Mouse (Mus musculus) ovary, postnatal 10 days (tissue): ENCODE results near the gene Gldc.
"Not testable (repeated sequence)": the region's sequence is repeated elsewhere in the genome, so short reads cannot be mapped to it uniquely, and the experiment has no call there.

ENCODE experiments used
- DNase-seq: peaks from one replicate; pipeline ENCODE4 v3.0.0; 2022; ENCODE audit warnings: low spot score

Gene Gldc

DNA sequence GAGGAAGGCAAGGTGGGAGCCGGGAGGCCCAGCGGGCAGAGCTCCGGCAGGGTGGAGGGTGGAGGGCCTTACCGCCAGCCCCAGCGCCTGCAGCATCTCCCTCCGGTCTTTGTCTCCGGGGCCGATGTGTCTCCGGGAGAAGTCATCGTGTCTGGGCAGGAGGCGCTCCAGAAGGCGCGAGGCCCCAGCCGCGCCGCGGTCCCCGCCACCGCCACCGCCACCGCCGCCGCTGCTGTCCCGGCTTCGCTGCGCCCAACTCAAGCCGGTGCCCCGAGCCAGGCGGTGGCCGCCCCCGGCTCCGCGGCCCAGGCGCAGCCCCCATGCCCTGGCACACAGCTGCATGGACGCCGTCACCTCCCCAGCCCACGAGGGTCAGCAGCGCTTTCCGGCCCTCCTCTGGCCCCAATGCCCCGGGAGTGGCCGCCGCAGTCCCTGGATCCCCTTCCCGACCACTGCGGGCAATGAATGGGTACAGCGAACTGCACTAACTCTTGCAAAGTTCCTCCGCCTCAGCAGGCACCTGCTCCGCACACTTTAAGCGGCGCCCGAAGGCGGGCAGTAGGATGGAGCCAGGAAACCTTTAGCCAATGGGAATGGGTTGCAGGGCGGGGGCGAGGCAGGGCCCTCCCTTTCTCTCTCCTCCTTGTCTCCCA, at the start of gene Gldc:
Gldc (minus strand) TSS at position 511 of the 653 bp plus-strand sequence.
- peak; percentile 27 for DNase-seq

DNA sequence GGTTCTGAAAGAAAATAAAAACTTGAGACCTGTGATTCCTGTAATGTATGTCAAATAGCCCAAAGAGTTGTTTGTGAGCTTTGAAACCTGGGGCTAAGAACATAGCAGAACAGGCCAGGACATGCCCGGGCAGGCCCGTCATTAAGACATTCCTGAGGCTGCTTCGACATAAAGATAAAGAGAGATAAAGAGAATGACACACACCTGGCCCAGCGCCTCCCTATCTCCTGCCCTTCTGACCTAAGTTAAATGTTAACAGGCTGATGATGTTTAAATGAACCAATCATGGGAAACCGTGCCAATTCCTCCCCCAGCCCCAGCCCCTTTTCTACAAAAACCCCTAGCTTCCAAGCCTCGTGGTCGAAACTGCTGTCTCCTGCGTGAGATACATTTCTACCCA, 47.4 kb upstream of the Gldc start:
- not testable (repeated sequence) for DNase-seq

DNA sequence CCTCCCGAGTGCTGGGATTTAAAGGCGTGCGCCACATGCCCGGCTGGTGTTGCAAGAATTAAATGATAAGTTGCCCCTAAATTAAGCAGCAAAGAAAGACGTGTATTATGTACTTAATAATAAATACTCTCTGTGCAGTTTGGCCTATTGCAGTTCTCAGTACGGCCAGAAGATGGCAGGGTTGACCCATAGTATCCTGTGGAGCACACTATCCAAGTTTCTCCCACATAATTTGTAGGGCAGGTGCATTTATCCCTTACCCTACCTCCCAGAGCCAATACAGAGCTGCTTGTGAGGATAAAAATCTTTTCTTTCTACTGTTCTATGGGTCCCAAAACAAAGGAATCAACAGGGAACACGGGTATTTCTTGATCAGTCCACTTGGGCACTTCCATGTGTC, 42.1 kb upstream of the Gldc start:
- DNase-seq = peak; percentile 23

DNA sequence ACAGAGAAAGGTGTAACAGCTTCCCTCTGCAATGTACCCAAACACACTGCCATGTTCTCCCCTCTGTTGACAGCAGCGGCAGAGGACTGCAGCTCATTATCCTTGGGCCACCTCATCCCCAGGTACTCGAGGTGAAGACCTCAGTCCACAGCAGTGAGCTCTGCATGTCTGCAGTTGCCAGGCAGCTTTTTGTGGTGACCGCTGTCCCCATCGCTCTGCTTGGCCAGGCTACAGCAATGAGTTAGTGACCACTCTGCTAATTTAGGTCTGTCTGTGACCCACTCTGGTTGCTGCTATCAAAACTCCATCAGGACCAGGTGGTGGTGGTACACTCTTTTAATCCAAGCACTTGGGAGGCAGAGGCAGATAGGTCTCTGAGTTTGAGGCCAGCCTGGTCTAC, 41.0 kb upstream of the Gldc start:
- DNase-seq = no peak

DNA sequence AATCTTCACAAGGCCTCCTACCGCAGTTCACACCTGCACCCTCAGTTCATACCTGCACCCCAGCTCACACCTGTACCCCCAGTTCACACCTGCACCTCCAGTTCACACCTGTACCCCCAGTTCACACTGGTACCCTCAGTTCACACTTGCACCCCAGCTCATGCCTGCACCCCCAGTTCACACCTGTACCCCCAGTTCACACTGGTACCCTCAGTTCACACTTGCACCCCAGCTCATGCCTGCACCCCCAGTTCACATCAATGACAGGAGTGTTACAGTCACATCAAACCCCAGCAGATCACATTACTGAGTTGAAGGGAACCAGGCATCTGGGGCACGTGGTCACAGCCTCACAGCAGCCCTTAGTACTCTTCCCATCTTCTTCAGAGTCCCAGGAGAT, 40.5 kb upstream of the Gldc start:
- DNase-seq = not testable (repeated sequence)

DNA sequence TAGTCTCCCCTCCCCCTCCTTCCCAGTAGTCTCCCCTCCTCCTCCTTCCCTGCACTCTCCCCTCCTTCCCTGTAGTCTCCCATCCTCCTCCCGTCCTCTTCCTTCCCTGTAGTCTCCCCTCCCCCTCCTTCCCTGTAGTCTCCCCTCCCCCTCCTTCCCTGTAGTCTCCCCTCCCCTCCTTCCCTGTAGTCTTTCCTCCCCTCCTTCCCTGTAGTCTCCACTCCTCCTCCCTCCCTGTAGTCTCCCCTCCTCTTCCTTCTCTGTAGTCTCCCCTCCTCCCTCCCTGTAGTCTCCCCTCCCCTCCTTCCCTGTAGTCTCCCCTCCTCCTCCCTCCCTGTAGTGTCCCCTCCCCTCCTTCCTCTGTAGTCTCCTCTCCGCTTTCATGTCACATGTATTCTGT, 38.8 kb upstream of the Gldc start:
- DNase-seq = no peak

DNA sequence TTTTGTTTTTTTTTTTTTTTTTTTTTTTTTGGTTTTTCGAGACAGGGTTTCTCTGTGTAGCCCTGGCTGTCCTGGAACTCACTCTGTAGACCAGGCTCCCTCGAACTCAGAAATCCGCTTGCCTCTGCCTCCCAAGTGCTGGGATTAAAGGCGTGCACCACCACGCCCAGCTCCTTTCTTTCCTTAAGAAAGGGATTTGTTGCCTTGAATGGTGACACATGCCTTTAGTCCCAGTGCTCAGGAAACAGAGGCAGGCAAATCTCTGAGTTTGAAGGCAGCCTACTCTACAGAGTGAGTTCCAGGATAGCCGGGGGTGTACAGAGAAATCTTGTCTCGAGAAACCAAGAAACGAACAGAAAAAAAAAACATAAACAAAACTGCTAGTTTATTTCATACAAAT, 33.8 kb upstream of the Gldc start:
- DNase-seq = not testable (repeated sequence)

DNA sequence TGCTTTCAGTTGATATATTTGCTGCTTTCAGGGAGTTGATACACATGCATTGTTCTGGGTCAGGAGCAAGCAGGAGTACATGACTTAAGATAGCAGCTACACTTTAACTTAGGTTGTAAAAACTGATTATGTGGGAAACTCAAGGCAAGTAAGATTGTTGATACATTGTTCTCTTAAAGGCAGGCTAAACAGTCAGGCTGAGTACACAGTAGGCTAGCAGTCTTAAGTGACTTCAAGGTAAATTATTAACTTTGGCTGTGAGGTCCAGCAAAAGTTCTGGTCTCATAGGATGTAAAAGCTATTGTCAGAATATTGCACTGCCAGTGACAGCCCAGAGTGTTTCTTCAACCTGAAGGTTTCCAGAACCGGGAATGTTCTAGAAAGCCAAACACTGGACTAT, 31.8 kb upstream of the Gldc start:
- DNase-seq = no peak

DNA sequence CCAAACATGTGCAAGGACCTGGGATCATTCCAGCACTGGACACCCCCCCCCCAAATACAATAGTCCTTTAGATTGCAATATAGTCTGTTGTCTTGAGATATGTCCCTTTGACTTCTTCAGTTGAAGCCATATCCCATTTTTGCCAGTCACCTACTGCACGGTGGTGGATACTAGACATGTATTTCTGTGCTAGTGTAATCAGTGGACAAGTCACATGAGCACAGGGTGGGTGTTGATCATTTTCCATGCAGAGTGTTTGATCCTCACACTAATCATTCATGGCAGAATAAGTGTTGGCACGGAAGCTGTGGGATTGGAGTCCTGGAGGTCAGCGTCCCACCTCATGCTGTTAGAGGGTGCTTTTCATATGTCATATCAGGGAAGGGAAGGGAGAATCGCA, 30.6 kb upstream of the Gldc start:
- DNase-seq = no peak

DNA sequence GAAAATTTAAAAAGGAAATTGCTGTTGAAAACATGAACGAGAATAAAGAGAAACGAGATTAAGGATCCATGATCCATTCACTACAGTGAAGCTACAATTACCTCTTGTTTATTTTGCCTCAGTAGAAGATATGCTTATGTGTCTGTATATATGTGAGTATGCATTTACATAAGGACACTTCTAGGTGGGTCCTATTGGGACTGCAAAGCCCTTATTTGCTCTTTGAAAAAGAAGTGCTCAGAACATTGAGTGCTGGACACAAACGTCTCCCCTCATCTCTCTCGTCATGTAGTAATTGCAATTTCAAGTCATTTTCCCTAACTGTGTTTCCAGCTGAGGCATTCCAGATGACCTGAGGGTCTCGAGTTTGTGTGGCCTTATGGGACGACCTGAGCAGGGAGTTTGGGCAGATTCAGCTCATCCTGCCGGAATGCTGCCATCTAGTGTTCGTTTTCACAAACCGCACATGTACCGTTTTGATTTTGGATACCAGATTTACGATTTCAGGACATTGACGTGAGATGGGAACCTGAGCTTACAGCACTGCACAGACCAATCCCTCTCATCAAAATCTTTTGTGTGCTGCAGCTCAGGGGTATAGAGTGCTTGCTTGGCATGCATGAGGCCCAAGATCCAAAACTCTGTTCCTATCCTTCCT, 30.1 kb upstream of the Gldc start:
- peak; percentile 2 for DNase-seq

DNA sequence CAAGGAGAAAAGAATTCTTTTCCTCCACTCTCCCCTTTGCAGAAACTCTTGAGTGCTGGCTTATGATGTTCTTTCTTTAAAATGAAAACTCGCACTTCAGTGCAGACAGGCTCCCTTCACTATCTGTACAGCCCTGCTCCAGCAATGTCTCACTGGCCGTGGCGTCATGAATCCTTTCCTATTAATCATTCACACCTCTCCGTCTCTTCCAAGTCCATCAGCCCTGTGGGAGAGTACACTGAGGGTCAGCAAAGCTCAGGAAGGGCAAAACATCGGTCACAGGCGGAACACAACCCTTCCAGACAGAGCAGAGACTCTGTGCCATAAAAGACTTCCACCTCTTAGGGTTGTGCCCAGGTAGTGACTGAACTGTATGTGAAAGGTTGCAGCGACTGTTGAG, 26.9 kb upstream of the Gldc start:
- no peak for DNase-seq

DNA sequence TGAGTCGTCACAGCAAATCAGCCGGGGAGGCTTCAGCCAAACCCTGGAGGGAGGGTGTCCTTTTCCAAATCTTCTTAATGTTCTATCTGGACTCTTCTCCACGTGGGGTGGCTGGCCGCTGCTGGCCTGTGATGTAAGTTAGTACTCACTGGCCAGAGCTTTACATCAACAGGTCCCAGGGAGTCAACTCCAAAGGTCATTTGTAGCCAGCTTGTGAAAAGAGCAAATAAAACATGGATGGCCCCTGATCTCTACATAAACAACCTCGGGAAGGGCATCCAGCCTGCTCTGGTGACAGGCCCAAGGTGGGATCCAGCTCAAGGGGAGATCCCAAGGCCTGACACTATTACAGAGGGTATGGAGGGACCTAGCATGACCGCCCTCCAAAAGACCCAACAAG, 19.8 kb upstream of the Gldc start:
- DNase-seq = no peak

DNA sequence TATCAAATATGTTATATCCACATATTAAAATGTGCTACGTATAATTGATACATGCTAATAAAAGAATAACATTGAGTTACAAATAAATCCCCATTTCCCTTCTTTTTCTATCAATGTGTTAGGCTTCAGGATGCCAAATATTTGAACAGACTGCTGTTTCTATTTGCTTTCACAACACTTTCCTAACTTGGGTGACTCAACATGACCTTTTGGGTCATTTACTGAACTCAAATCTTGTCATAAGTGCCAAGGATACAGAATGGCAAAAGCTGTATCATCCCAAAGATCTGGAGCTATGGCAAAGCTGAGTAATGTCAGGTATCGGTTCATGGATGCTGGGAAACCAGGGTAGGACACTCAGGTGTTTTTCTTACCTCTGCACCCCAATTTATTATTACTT, 12.0 kb upstream of the Gldc start:
- DNase-seq = no peak

DNA sequence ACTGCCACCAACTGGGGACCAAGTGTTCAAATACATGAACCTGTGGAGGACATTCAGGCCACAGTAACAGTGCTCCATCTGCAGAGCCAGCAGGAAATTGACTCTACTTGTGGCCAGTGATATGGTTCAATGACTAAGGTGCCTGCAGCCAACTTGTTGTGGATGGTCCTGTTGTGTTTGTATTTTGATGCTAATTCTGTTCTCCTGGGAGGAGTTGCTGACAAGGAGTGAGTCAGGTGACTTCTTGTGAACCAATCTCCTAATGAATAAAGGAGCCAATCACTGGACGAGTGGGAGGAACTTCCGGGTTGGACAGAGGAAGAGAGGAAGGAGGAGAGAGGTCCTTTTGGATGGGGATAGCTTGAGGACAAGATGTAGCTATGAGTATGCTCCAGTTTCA, 10.3 kb upstream of the Gldc start:
- no peak for DNase-seq

DNA sequence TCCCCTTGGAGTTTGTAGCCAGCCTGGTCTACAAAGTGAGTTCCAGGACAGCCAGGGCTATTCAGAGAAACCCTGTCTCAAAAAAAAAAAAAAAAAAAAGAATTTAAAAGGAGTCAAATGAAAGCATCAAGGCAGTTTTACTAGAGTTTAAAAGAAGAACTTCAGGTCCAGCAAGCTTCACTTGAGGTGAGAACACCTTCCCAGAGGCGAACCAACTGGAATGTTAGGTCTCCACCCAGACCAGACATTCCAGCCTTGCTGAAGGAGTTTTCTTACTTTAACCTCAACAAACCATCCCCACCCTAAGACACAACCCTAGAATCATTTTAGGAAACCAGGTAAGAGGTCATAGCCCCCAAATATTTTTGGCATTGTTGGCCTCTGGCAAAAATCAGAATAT, 4.8 kb upstream of the Gldc start:
- DNase-seq = no peak

DNA sequence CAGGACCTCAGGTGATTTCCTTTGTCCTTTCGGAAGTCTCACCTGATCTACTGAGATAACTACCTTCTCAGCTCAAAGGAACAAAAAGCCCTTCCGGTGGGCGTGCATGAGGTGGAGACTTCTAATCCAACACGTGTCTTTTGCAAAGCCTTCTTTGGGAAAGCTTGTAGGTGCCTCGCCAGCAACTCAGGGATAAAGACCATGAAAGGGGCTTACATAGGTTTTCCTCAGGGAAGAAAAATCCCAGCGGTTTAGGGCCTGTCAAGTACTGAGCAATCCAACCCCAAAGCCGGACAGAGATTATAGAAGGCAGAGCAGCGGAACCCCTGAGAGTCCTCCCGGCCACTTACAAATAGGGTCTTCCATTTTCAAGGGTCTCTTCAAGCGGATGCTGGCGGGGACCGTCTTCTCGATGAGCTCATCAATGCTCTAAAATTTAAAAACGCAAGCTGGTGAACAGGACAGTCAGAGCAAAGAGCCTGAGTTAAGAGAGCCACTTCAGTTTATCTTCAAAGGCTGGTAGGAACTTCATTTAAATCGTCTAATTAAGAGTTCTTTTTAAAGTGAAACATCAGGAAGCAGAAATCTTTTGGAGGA, 1.1 kb downstream of the Gldc start:
- no peak for DNase-seq

DNA sequence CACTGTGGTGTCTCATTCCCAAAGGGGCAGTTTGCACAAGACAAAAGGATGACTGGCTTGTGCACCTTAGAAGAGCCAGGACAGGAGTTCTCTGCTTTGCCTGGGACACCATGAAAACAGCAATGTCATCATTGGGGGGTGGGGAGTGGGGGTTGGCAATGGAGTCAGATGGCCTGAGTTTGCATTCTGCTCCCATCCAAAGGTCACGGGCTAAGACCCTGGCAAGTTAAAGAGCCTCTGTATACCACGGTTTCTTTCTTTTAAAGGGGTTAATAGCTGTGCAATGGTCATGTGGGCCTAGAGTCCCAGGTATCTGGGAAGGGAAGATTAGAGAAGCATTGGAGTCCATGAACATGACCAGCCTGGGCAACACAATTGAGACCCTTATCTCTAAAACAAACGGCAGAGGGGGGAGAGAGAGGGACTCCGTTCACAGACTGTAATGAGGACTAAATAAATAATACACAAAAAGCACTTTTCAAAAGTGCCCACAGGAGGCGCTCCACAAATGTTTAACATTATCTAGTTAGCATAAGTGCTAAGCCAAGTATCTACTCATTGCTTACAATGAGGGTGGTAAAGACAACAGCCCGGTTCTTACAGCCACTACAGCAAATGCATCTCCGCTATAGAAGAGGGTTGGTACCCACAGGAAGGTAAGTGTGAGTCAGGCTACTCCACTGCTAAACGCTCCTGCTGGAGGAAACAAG, 3.7 kb downstream of the Gldc start:
- DNase-seq = no peak

DNA sequence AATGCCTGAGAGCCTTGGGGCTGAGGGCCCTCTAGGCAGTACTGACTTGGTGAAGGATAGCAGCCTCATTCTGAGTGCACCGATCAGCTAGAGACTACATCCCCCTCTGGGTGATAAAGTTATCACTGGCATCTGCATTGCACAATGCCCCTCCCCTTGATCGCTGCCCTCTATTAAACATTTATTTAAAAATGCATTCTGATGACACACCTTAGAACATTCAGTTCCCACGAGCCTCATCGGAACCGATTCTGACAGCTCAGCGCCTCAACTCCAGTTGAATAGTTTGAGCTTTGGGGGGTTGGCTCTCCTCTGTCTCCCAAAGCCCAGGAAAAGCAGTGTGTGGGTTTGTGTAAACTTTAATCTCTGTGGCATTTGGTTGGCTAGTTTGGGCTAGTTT, 4.9 kb downstream of the Gldc start:
- DNase-seq = no peak

DNA sequence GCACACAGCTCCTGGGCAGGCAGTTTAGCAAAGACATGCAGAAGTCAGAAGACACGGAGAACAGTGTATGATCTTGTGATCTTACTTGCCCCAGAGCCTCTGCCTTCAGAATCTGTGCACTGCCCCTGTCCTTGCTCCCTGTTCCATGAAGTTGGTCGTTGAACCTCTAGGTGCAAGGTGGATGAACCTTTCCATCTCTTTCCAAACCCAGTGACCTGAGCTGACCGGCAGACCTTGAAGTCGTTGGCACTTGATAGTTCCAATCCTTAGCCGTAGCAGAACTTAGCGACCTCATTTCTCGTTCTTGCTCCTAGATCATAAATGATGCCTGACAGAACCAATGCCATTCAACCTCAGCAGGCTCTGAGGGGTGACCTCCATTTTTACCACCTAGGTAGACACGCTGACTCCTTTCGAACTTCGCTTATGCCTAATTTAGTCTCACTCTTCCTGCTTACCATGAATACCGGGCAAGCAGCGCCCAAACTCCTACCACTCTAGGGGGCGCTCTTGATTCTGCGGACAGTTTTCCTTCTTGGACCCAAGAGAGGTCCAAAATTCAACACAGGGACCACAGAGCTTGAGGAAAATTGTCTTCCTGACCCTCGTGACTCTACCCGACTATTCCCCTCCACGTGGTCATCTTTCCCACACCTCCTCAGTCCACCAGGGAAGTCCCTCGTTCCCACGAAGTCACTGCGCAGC, 8.3 kb downstream of the Gldc start:
- no peak for DNase-seq

DNA sequence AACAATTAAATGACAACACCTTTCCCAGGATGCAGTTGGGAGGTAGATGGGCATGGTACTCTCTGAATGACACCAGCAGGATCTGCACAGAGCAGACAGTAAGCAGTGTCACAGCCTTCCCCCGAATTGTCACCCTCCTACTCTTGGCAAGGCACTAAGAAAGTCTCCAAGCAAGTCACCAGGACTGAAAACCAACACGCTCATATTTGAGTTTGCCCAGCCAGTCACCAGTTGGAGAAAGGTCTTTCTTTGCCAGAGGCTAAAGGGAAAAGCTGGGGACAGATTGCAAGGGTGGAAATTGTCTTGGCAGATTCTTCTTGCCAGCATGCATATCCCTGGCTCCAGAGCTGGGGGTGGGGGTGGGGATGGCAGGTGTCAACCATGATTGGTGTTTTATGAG, 11.0 kb downstream of the Gldc start:
- DNase-seq = no peak

DNA sequence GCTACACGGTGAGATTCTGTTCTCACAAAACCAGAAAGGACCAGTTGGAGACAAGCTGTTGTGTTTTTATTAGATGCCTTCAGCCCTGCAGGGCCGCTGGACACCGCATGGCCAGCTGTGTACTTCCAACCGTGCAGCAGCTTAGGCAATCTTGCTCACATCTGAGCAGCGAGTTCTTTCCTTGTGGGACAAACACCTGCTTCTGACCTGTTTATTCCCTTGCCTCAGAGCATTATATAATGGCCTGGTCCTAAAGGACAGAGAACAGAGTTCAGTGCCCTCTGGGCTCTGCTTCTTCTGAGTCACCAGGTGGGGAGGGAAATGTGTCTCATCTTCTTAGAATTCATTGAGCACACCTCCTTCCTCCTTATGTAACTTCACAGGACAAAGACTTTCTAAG, 12.4 kb downstream of the Gldc start:
- DNase-seq = no peak

DNA sequence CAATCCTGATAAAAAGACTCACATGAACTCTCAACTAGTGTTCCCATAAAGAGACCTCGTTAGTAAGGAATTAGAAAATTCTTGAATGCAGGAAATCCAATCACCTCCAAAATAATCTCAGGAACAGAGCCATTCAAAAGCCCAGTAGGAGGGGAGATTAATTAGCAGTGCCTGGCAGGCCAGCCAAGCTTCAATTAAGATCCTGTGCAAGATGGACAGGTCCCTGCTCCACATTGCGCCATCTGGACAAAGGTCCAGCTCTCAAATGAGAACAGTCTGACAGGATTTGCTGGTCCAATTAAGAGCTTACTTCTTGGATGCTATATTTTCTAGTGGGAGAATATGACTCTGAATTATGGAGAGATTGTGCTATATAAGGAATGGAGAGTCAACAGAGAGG, 15.2 kb downstream of the Gldc start:
- no peak for DNase-seq

DNA sequence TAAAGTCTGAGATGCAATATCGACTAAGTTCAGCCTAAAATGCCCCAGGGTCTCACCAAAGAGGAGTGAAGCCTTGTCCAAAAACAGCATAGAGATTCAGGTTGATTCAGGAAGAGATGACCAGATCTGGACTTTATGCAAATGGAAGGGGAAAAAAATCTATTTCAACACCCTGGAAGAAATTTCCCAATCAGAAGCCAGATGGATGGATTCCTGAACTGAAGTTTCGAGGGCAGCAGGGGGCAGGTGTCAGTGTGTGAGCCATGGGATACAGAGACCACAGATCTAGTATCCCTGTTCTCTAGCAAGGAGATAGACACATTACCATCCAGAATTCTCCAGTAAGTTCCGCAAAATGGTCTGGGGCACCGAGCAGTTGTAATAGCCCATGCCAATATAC, 17.0 kb downstream of the Gldc start:
- no peak for DNase-seq
